Comparison of ENCODE assay signal across 26 mouse cellular contexts in genomic region chr2:162220586-162220985, GRCm38 (mm10).
A peak's percentile ranks its signal among the peaks of the same experiment; 100 is the strongest.
DNase-seq lines count a peak whose midpoint lies in the region; ATAC-seq lines count a peak whose summit lies in the region.
"Had no signal": no experiment of that assay in that cellular context is flagged by ENCODE, and none has a peak within 500 bp of the region (broad histone marks: within the 10 kb centered on the region; RNA-seq: fewer than 3 reads in every experiment).

No protein-coding gene starts in this region.

- no peak overlapping the region for H3K9ac ChIP-seq in kidney, embryonic 15.5 days
- H3K9ac ChIP-seq in kidney, embryonic 16.5 days (replicated peaks; ENCODE audit: low read length) = no peak overlapping the region
- H3K9ac ChIP-seq: embryonic facial prominence, embryonic 13.5 days; forebrain, embryonic 12.5 days; heart, embryonic 13.5 days; hindbrain, embryonic 14.5 days had no signal

- no peak overlapping the region for H3K27ac ChIP-seq in kidney, embryonic 15.5 days
- no peak overlapping the region for H3K27ac ChIP-seq in kidney, embryonic 16.5 days (ENCODE audit: low read length)
- H3K27ac ChIP-seq: embryonic facial prominence, embryonic 10.5 days; embryonic facial prominence, embryonic 13.5 days; forebrain, embryonic 12.5 days; heart, adult 2 months; heart, embryonic 10.5 days; heart, embryonic 13.5 days; hindbrain, embryonic 14.5 days had no signal

- no peaks in the 10 kb centered on the region for H3K4me1 ChIP-seq in kidney, embryonic 15.5 days
- no peaks in the 10 kb centered on the region for H3K4me1 ChIP-seq in kidney, embryonic 16.5 days (ENCODE audit: insufficient read depth, low read length)
- H3K4me1 ChIP-seq: embryonic facial prominence, embryonic 10.5 days; embryonic facial prominence, embryonic 13.5 days; forebrain, embryonic 12.5 days had no signal

- H3K36me3 ChIP-seq in kidney, embryonic 15.5 days = no peaks in the 10 kb centered on the region
- H3K36me3 ChIP-seq in kidney, embryonic 16.5 days (ENCODE audit: insufficient read depth, low read length) = no peaks in the 10 kb centered on the region
- H3K36me3 ChIP-seq: embryonic facial prominence, embryonic 10.5 days; embryonic facial prominence, embryonic 13.5 days; forebrain, embryonic 12.5 days; heart, embryonic 10.5 days; heart, embryonic 13.5 days had no signal

- H3K9me3 ChIP-seq in kidney, embryonic 15.5 days (replicated peaks) = no peaks in the 10 kb centered on the region
- no peaks in the 10 kb centered on the region for H3K9me3 ChIP-seq in kidney, embryonic 16.5 days (ENCODE audit: low read length)
- H3K9me3 ChIP-seq: embryonic facial prominence, embryonic 10.5 days; embryonic facial prominence, embryonic 13.5 days; forebrain, embryonic 12.5 days; heart, embryonic 10.5 days; heart, embryonic 13.5 days had no signal

- no peak overlapping the region for H3K4me2 ChIP-seq in kidney, embryonic 15.5 days
- H3K4me2 ChIP-seq in kidney, embryonic 16.5 days (replicated peaks; ENCODE audit: low read depth, low read length) = no peak overlapping the region
- H3K4me2 ChIP-seq: embryonic facial prominence, embryonic 13.5 days; forebrain, embryonic 12.5 days; heart, embryonic 13.5 days; hindbrain, embryonic 14.5 days had no signal

- DNase-seq in kidney, adult 11 months = peak; percentile 26
- DNase-seq in kidney, adult 8-10 months = peak; percentile 43 to 58
- peak; percentile 3 for DNase-seq in kidney, postnatal 14 days
- DNase-seq in layer of hippocampus, adult 11-12 months (ENCODE audit: low spot score) = no peak
- DNase-seq: adrenal gland, adult 8-10 months; adrenal gland, postnatal 25 days; cerebellum, adult 11-12 months; cerebellum, adult 8-10 months; cerebellum, postnatal 10 days; cerebellum, postnatal 36 days; embryo, embryonic 11 days; gastrocnemius, postnatal 10 days; gastrocnemius, postnatal 36 days; heart, adult 2 months; heart, postnatal 14 days; heart, postnatal 4 days had no signal

- no peak for ATAC-seq in kidney, embryonic 15.5 days (replicated peaks; ENCODE audit: low FRiP score)
- no peak for ATAC-seq in kidney, embryonic 16.5 days (ENCODE audit: low FRiP score, low TSS enrichment)
- ATAC-seq: activated CD4-positive, CD25-positive, alpha-beta regulatory T cell, adult 4 months had no signal

- no peak overlapping the region for H3K4me3 ChIP-seq in kidney, embryonic 15.5 days (replicated peaks)
- H3K4me3 ChIP-seq in kidney, embryonic 16.5 days (ENCODE audit: low read length) = no peak overlapping the region
- H3K4me3 ChIP-seq: embryonic facial prominence, embryonic 10.5 days; embryonic facial prominence, embryonic 13.5 days; erythroblast, embryonic 14.5 days; forebrain, embryonic 12.5 days; heart, adult 2 months; heart, embryonic 10.5 days; heart, embryonic 13.5 days had no signal

- H3K27me3 ChIP-seq in kidney, embryonic 15.5 days = no peaks in the 10 kb centered on the region
- no peaks in the 10 kb centered on the region for H3K27me3 ChIP-seq in kidney, embryonic 16.5 days (ENCODE audit: insufficient read depth, low read length)
- H3K27me3 ChIP-seq: embryonic facial prominence, embryonic 13.5 days; forebrain, embryonic 12.5 days; heart, embryonic 13.5 days had no signal
